Mouse (Mus musculus): ENCODE data around the gene Zfp618. TPM values are rescaled to one million over a fixed set of nuclear protein-coding genes. Genes with fewer than 3 reads are reported as not detected.

Zfp618 gene
- polyA plus RNA-seq, 1 experiment = 12.8 TPM

DNA sequence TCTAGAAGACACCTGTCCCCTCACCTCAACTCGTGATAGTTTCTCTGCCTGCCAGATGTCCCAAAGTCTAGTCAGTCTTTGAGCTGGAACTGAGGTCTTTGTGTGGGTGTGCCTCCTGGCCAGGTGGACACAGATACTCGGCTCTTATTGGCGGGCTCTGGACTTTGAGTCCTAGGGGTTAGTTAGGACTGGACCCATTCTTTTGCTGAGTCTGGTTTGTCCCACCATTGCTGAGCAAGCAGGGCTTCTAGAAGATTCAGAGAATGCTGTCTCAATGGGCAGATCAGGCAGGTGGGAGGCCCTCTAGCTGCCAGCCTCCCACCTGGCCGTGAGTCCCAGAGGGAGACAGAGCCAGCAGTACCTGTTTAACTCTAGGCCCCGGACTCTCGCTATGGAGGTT lies 12.1 kb downstream of the Zfp618 start:
- no peak for TF ChIP-seq POLR2A (IDR thresholded peaks at IDR 0.05; ENCODE audit: control insufficient read depth, low read depth, low read length)
- Histone ChIP-seq H3K4me3 (ENCODE audit: control insufficient read depth, low read depth, low read length) (no peak overlapping the region), H3K36me3 (ENCODE audit: control insufficient read depth, insufficient read depth, low read length) (no peaks in the 10 kb centered on the region), H3K27ac (ENCODE audit: control insufficient read depth, insufficient read depth, low read depth, low read length) (no peak overlapping the region), H3K4me1 (ENCODE audit: control insufficient read depth, insufficient read depth, low read length) (no peaks in the 10 kb centered on the region), H3K27me3 (ENCODE audit: control insufficient read depth, insufficient read depth, low read length) (no peaks in the 10 kb centered on the region)

GRCm38 (mm10) chr4:62978501-62978911 lies 13.1 kb downstream of the Zfp618 start:
- Histone ChIP-seq H3K4me1 (ENCODE audit: control insufficient read depth, insufficient read depth, low read length) (no peaks in the 10 kb centered on the region), H3K27ac (ENCODE audit: control insufficient read depth, insufficient read depth, low read depth, low read length) (no peak overlapping the region), H3K27me3 (ENCODE audit: control insufficient read depth, insufficient read depth, low read length) (no peaks in the 10 kb centered on the region), H3K36me3 (ENCODE audit: control insufficient read depth, insufficient read depth, low read length) (no peaks in the 10 kb centered on the region), H3K4me3 (ENCODE audit: control insufficient read depth, low read depth, low read length) (peak overlapping the region; percentile 21)
- TF ChIP-seq POLR2A (IDR thresholded peaks at IDR 0.05; ENCODE audit: control insufficient read depth, low read depth, low read length) (no peak), CTCF (IDR thresholded peaks at IDR 0.05; ENCODE audit: control insufficient read depth, insufficient read depth, insufficient replicate concordance, low read depth, low read length) (no peak)

DNA sequence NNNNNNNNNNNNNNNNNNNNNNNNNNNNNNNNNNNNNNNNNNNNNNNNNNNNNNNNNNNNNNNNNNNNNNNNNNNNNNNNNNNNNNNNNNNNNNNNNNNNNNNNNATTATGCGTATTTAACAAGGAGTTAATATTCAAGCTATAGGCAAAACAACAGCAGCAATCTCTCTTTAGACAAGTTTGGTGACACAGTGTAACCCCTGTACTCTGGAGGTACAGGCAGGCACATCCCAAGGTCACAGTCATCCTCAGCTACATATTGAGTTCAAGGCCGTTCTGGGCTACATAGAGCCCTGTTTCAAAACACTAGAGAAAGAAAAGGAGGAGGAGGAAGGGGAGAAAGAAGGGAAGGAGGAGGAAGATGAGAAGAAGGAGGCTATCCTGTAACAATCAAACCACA lies 16.2 kb downstream of the Zfp618 start:
- no peaks in the 10 kb centered on the region for H3K4me1 ChIP-seq (ENCODE audit: control insufficient read depth, insufficient read depth, low read length)
- no peaks in the 10 kb centered on the region for H3K27me3 ChIP-seq (ENCODE audit: control insufficient read depth, insufficient read depth, low read length)
- no peak overlapping the region for H3K4me3 ChIP-seq (ENCODE audit: control insufficient read depth, low read depth, low read length)
- no peaks in the 10 kb centered on the region for H3K36me3 ChIP-seq (ENCODE audit: control insufficient read depth, insufficient read depth, low read length)
- no peak for TF ChIP-seq CTCF (IDR thresholded peaks at IDR 0.05; ENCODE audit: control insufficient read depth, insufficient read depth, insufficient replicate concordance, low read depth, low read length)
- no peak for TF ChIP-seq POLR2A (IDR thresholded peaks at IDR 0.05; ENCODE audit: control insufficient read depth, low read depth, low read length)
- no peak overlapping the region for H3K27ac ChIP-seq (ENCODE audit: control insufficient read depth, insufficient read depth, low read depth, low read length)

DNA sequence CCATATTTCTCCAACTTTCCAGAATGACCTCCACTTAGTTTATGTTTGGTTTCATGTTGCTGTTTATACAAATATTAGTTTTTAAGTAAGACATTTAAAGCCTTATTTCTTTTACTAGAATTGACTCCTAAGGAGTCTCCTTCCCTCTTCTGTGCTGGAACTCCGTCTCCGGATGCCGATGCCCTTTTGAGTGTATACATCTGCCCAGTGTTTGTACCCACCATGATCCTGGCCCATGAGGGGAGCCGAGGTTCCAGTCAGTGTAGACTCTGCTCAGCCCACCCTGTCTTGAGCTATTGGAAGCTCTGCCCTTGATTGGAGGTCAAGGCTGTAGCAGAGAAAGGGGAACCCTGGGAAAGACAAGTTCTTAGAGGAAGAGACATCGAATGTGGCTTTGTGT lies 18.2 kb downstream of the Zfp618 start:
- H3K4me1 ChIP-seq (ENCODE audit: control insufficient read depth, insufficient read depth, low read length) = no peaks in the 10 kb centered on the region
- no peaks in the 10 kb centered on the region for H3K27me3 ChIP-seq (ENCODE audit: control insufficient read depth, insufficient read depth, low read length)
- TF ChIP-seq CTCF (IDR thresholded peaks at IDR 0.05; ENCODE audit: control insufficient read depth, insufficient read depth, insufficient replicate concordance, low read depth, low read length) (no peak), POLR2A (IDR thresholded peaks at IDR 0.05; ENCODE audit: control insufficient read depth, low read depth, low read length) (no peak)
- no peak overlapping the region for H3K4me3 ChIP-seq (ENCODE audit: control insufficient read depth, low read depth, low read length)
- H3K36me3 ChIP-seq (ENCODE audit: control insufficient read depth, insufficient read depth, low read length) = no peaks in the 10 kb centered on the region
- H3K27ac ChIP-seq (ENCODE audit: control insufficient read depth, insufficient read depth, low read depth, low read length) = no peak overlapping the region

DNA sequence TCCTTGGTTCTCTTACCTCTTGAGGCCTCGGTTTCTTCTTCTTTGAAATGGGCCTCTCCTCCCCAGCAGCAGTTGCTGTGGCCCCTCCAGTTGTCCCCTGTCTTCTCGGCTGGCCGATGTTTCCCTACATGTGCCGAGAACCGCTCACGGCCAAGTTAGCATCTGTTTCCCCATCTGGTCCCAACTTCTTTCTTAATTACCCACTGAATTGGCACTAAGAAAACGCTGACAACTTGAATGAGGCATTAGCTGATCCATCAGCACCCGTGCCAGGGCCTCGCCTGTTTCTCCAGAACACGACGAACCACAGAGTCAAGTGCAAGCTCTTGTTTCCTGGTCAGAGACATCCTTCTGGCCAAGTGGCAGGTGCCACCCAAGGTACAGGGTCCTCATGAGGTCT lies 26.0 kb downstream of the Zfp618 start:
- no peak overlapping the region for H3K27ac ChIP-seq (ENCODE audit: control insufficient read depth, insufficient read depth, low read depth, low read length)
- H3K27me3 ChIP-seq (ENCODE audit: control insufficient read depth, insufficient read depth, low read length) = no peaks in the 10 kb centered on the region
- TF ChIP-seq CTCF (IDR thresholded peaks at IDR 0.05; ENCODE audit: control insufficient read depth, insufficient read depth, insufficient replicate concordance, low read depth, low read length) = no peak
- no peak for TF ChIP-seq POLR2A (IDR thresholded peaks at IDR 0.05; ENCODE audit: control insufficient read depth, low read depth, low read length)
- no peaks in the 10 kb centered on the region for H3K4me1 ChIP-seq (ENCODE audit: control insufficient read depth, insufficient read depth, low read length)
- H3K4me3 ChIP-seq (ENCODE audit: control insufficient read depth, low read depth, low read length) = no peak overlapping the region
- no peaks in the 10 kb centered on the region for H3K36me3 ChIP-seq (ENCODE audit: control insufficient read depth, insufficient read depth, low read length)

GRCm38 (mm10) chr4:62993190-62993589 lies 27.8 kb downstream of the Zfp618 start:
- no peaks in the 10 kb centered on the region for H3K36me3 ChIP-seq (ENCODE audit: control insufficient read depth, insufficient read depth, low read length)
- H3K4me1 ChIP-seq (ENCODE audit: control insufficient read depth, insufficient read depth, low read length) = no peaks in the 10 kb centered on the region; the same call in 1 of the 2 replicates
- H3K27me3 ChIP-seq (ENCODE audit: control insufficient read depth, insufficient read depth, low read length) = no peaks in the 10 kb centered on the region
- TF ChIP-seq POLR2A (IDR thresholded peaks at IDR 0.05; ENCODE audit: control insufficient read depth, low read depth, low read length) = no peak
- no peak for TF ChIP-seq CTCF (IDR thresholded peaks at IDR 0.05; ENCODE audit: control insufficient read depth, insufficient read depth, insufficient replicate concordance, low read depth, low read length)
- H3K4me3 ChIP-seq (ENCODE audit: control insufficient read depth, low read depth, low read length) = no peak overlapping the region
- no peak overlapping the region for H3K27ac ChIP-seq (ENCODE audit: control insufficient read depth, insufficient read depth, low read depth, low read length)

- no peaks in the 10 kb centered on the region for H3K27me3 ChIP-seq (ENCODE audit: control insufficient read depth, insufficient read depth, low read length)
- no peaks in the 10 kb centered on the region; the same call in 1 of the 2 replicates for H3K4me1 ChIP-seq (ENCODE audit: control insufficient read depth, insufficient read depth, low read length)
- H3K4me3 ChIP-seq (ENCODE audit: control insufficient read depth, low read depth, low read length) = no peak overlapping the region
- no peaks in the 10 kb centered on the region for H3K36me3 ChIP-seq (ENCODE audit: control insufficient read depth, insufficient read depth, low read length)
- TF ChIP-seq CTCF (IDR thresholded peaks at IDR 0.05; ENCODE audit: control insufficient read depth, insufficient read depth, insufficient replicate concordance, low read depth, low read length) (no peak), POLR2A (IDR thresholded peaks at IDR 0.05; ENCODE audit: control insufficient read depth, low read depth, low read length) (no peak)
- no peak overlapping the region for H3K27ac ChIP-seq (ENCODE audit: control insufficient read depth, insufficient read depth, low read depth, low read length)
Measured at GRCm38 (mm10) chr4:62997606-62998005, 32.2 kb downstream of the Zfp618 start.

- Histone ChIP-seq H3K27me3 (ENCODE audit: control insufficient read depth, insufficient read depth, low read length) (no peaks in the 10 kb centered on the region), H3K4me3 (ENCODE audit: control insufficient read depth, low read depth, low read length) (no peak overlapping the region), H3K4me1 (ENCODE audit: control insufficient read depth, insufficient read depth, low read length) (no peaks in the 10 kb centered on the region; the same call in 1 of the 2 replicates), H3K36me3 (ENCODE audit: control insufficient read depth, insufficient read depth, low read length) (no peaks in the 10 kb centered on the region), H3K27ac (ENCODE audit: control insufficient read depth, insufficient read depth, low read depth, low read length) (no peak overlapping the region)
- TF ChIP-seq CTCF (IDR thresholded peaks at IDR 0.05; ENCODE audit: control insufficient read depth, insufficient read depth, insufficient replicate concordance, low read depth, low read length) (no peak), POLR2A (IDR thresholded peaks at IDR 0.05; ENCODE audit: control insufficient read depth, low read depth, low read length) (no peak)
Measured at GRCm38 (mm10) chr4:62998431-62998835, 33.1 kb downstream of the Zfp618 start.

All from testis, adult 2 months (tissue).